Mouse (Mus musculus) layer of hippocampus, adult 2 months (tissue): ENCODE data around the gene Cdk19. TPM values are rescaled to one million over a fixed set of nuclear protein-coding genes. Genes with fewer than 3 reads are reported as not detected.
"Not testable (repeated sequence)": the region's sequence is repeated elsewhere in the genome, so short reads cannot be mapped to it uniquely, and the experiment has no call there.

Experiments
- DNase-seq, 2 experiments: peaks; one replicate each; pipeline ENCODE4 v3.0.0; 2022; ENCODE audit warnings: low spot score in 2 of 2
- H3K27ac ChIP-seq: fragments of 200-600 bp; 2 replicates; pipeline ENCODE4 v1.8.1; 2022
- H3K4me3 ChIP-seq: fragments of 200-600 bp; 2 replicates; pipeline ENCODE4 v1.8.1; 2022; ENCODE audit warnings: mild to moderate bottlenecking
- CTCF ChIP-seq: fragments of 200-600 bp; conservative IDR thresholded peaks from 2 replicates; pipeline ENCODE4 v1.8.1; 2022; ENCODE audit warnings: antibody characterized with exemption, mild to moderate bottlenecking, moderate library complexity
- total RNA-seq, 2 experiments: library from RNA; stranded (reverse); gene quantifications; 2 replicates each; pipeline ENCODE4 v1.2.3; 2021

Gene Cdk19
- total RNA-seq, 2 experiments from 2014 or later, result 34.4 to 34.6 TPM

GRCm38 (mm10) chr10:40421724-40422123 is 82.4 kb downstream of the Cdk19 start:
- Histone ChIP-seq H3K27ac (no peak overlapping the region; the same call in 1 of the 2 replicates), H3K4me3 (no peak overlapping the region)
- DNase-seq, result no peak
- TF ChIP-seq CTCF, result no peak

- TF ChIP-seq CTCF, result no peak
- no peak for DNase-seq
- H3K27ac ChIP-seq, result peak overlapping the region; percentile 58; the same call in 1 of the 2 replicates
- H3K4me3 ChIP-seq, result no peak overlapping the region
Observed at GRCm38 (mm10) chr10:40422696-40423095, 83.3 kb downstream of the Cdk19 start.

- H3K27ac ChIP-seq, H3K4me3 ChIP-seq, DNase-seq: not testable (repeated sequence)
Observed at GRCm38 (mm10) chr10:40424428-40424827, 85.1 kb downstream of the Cdk19 start.

GRCm38 (mm10) chr10:40425243-40426095 is 86.1 kb downstream of the Cdk19 start:
- TF ChIP-seq CTCF, result no peak
- no peak for DNase-seq
- Histone ChIP-seq H3K27ac (peak overlapping the region; percentile 21; the same call in 1 of the 2 replicates), H3K4me3 (peak overlapping the region; percentile 40)

- no peak overlapping the region for H3K27ac ChIP-seq
- DNase-seq, result no peak
- H3K4me3 ChIP-seq, result no peak overlapping the region
- TF ChIP-seq CTCF, result no peak
Observed at GRCm38 (mm10) chr10:40426096-40426450, 86.7 kb downstream of the Cdk19 start.

GRCm38 (mm10) chr10:40428633-40429032 is 89.3 kb downstream of the Cdk19 start:
- H3K4me3 ChIP-seq, result no peak overlapping the region
- H3K27ac ChIP-seq, result peak overlapping the region; percentile 10; the same call in 1 of the 2 replicates
- DNase-seq, result no peak
- no peak for TF ChIP-seq CTCF

- peak; percentile 48 for TF ChIP-seq CTCF
- H3K27ac ChIP-seq, result peak overlapping the region; percentile 10; the same call in 1 of the 2 replicates
- no peak for DNase-seq
- H3K4me3 ChIP-seq, result no peak overlapping the region
Observed at GRCm38 (mm10) chr10:40429081-40429480, 89.7 kb downstream of the Cdk19 start.

- Histone ChIP-seq H3K27ac (no peak overlapping the region), H3K4me3 (no peak overlapping the region)
- no peak for DNase-seq
- no peak for TF ChIP-seq CTCF
Observed at GRCm38 (mm10) chr10:40430209-40430608, 90.8 kb downstream of the Cdk19 start.

- Histone ChIP-seq H3K27ac (no peak overlapping the region), H3K4me3 (no peak overlapping the region)
- DNase-seq, result no peak
- no peak for TF ChIP-seq CTCF
Observed at GRCm38 (mm10) chr10:40431957-40432356, 92.6 kb downstream of the Cdk19 start.

GRCm38 (mm10) chr10:40432375-40432774 is 93.0 kb downstream of the Cdk19 start:
- DNase-seq, result no peak
- H3K27ac ChIP-seq, result no peak overlapping the region
- TF ChIP-seq CTCF, result no peak
- no peak overlapping the region for H3K4me3 ChIP-seq

- no peak overlapping the region for H3K27ac ChIP-seq
- no peak for TF ChIP-seq CTCF
- DNase-seq, result no peak
- no peak overlapping the region for H3K4me3 ChIP-seq
Observed at GRCm38 (mm10) chr10:40435402-40435801, 96.0 kb downstream of the Cdk19 start.

GRCm38 (mm10) chr10:40437117-40437516 is 97.8 kb downstream of the Cdk19 start:
- H3K27ac ChIP-seq, result peak overlapping the region; percentile 32; the same call in 1 of the 2 replicates
- DNase-seq, result no peak
- no peak for TF ChIP-seq CTCF
- no peak overlapping the region for H3K4me3 ChIP-seq

GRCm38 (mm10) chr10:40440740-40441139 is 101.4 kb downstream of the Cdk19 start:
- peak overlapping the region; percentile 90 for H3K27ac ChIP-seq
- H3K4me3 ChIP-seq, result no peak overlapping the region
- no peak for DNase-seq

GRCm38 (mm10) chr10:40442076-40442475 is 102.7 kb downstream of the Cdk19 start:
- no peak overlapping the region for H3K4me3 ChIP-seq
- DNase-seq, result no peak
- TF ChIP-seq CTCF, result no peak
- peak overlapping the region; percentile 90 for H3K27ac ChIP-seq

More at GRCm38 (mm10) chr10:40440740-40441139, 101.4 kb downstream of the Cdk19 start:
- TF ChIP-seq CTCF, result no peak
